Comparison of ENCODE assay signal across 7 mouse cellular contexts in genomic region chr17:47504228-47504627, GRCm38 (mm10). TPM values are rescaled to one million over a fixed set of nuclear protein-coding genes. Genes with fewer than 3 reads are reported as not detected.
DNase-seq lines count a peak whose midpoint lies in the region; ATAC-seq and TF ChIP-seq lines count a peak whose summit lies in the region.

No protein-coding gene starts in this region.

- no peaks in the 10 kb centered on the region for H3K9me3 ChIP-seq in lung, postnatal 0 days (ENCODE audit: low read length)
- no peaks in the 10 kb centered on the region for H3K9me3 ChIP-seq in forebrain, embryonic 11.5 days (ENCODE audit: control insufficient read depth, low read length)
- no peaks in the 10 kb centered on the region for H3K9me3 ChIP-seq in intestine, postnatal 0 days (ENCODE audit: control insufficient read depth)

- TF ChIP-seq EP300 in lung, postnatal 0 days (IDR thresholded peaks at IDR 0.05): no peak

- peak overlapping the region; percentile 91 for H3K27ac ChIP-seq in lung, postnatal 0 days (ENCODE audit: low read length)
- H3K27ac ChIP-seq in forebrain, embryonic 11.5 days (ENCODE audit: low read depth, low read length): no peak overlapping the region
- peak overlapping the region; percentile 70; the same call in 1 of the 2 replicates for H3K27ac ChIP-seq in intestine, postnatal 0 days (ENCODE audit: low read depth, low read length)
- H3K27ac ChIP-seq in olfactory bulb, adult 2 months (ENCODE audit: insufficient read depth, low read depth, low read length): 0 out of 2 replicates have a peak overlapping the region, but pooled peaks have one; percentile 16

- H3K9ac ChIP-seq in lung, postnatal 0 days (replicated peaks; ENCODE audit: low read depth): peak overlapping the region; percentile 70; the same call in 1 of the 2 replicates
- no peak overlapping the region for H3K9ac ChIP-seq in forebrain, embryonic 11.5 days (ENCODE audit: low read length)
- H3K9ac ChIP-seq in intestine, postnatal 0 days (ENCODE audit: low read depth, low read length): peak overlapping the region; percentile 58; the same call in 1 of the 2 replicates

- H3K4me1 ChIP-seq in lung, postnatal 0 days (ENCODE audit: insufficient read depth, low read depth, low read length): peaks cover 43% of the 10 kb centered on the region
- peaks cover 9% of the 10 kb centered on the region; the same call in 1 of the 2 replicates for H3K4me1 ChIP-seq in forebrain, embryonic 11.5 days (replicated peaks; ENCODE audit: control insufficient read depth, insufficient read depth, low read length)
- H3K4me1 ChIP-seq in intestine, postnatal 0 days (replicated peaks; ENCODE audit: control insufficient read depth, insufficient read depth, low read length): peaks cover 8% of the 10 kb centered on the region; the same call in 1 of the 2 replicates
- peaks cover 23% of the 10 kb centered on the region for H3K4me1 ChIP-seq in olfactory bulb, adult 2 months (ENCODE audit: control insufficient read depth, insufficient read depth, low read length)

- no peaks in the 10 kb centered on the region for H3K36me3 ChIP-seq in lung, postnatal 0 days (ENCODE audit: insufficient read depth, low read length)
- H3K36me3 ChIP-seq in forebrain, embryonic 11.5 days (ENCODE audit: control insufficient read depth, insufficient read depth, low read length): no peaks in the 10 kb centered on the region
- H3K36me3 ChIP-seq in intestine, postnatal 0 days (ENCODE audit: control insufficient read depth, insufficient read depth): peaks cover 4% of the 10 kb centered on the region; the same call in 1 of the 2 replicates

- peak overlapping the region; percentile 50 for H3K4me3 ChIP-seq in lung, postnatal 0 days (ENCODE audit: low read depth, low read length)
- no peak overlapping the region; the same call in 1 of the 2 replicates for H3K4me3 ChIP-seq in forebrain, embryonic 11.5 days (ENCODE audit: low read depth, low read length)
- no peak overlapping the region for H3K4me3 ChIP-seq in intestine, postnatal 0 days (ENCODE audit: low read depth, low read length)
- no peak overlapping the region for H3K4me3 ChIP-seq in olfactory bulb, adult 2 months (ENCODE audit: insufficient read depth, low read depth, low read length)

- WGBS in lung, postnatal 0 days: 38% methylated on average over 5 of the region's 5 CpGs
- 75% methylated on average over 5 of the region's 5 CpGs for WGBS in forebrain, embryonic 11.5 days
- WGBS in intestine, postnatal 0 days: 46% methylated on average over 5 of the region's 5 CpGs
- WGBS in olfactory bulb, adult 2 months: 76% methylated on average over 5 of the region's 5 CpGs

- H3K27me3 ChIP-seq in lung, postnatal 0 days (replicated peaks; ENCODE audit: insufficient read depth, low read length): no peaks in the 10 kb centered on the region
- no peaks in the 10 kb centered on the region for H3K27me3 ChIP-seq in forebrain, embryonic 11.5 days (ENCODE audit: control insufficient read depth, insufficient read depth, low read length)
- no peaks in the 10 kb centered on the region for H3K27me3 ChIP-seq in intestine, postnatal 0 days (replicated peaks; ENCODE audit: control insufficient read depth, insufficient read depth, low read length)

- TF ChIP-seq CTCF in lung, postnatal 0 days (IDR thresholded peaks at IDR 0.05): no peak; the same call in 1 of the 2 replicates
- TF ChIP-seq CTCF in intestine, postnatal 0 days (IDR thresholded peaks at IDR 0.05; ENCODE audit: low read depth): no peak
- TF ChIP-seq CTCF in olfactory bulb, adult 2 months (IDR thresholded peaks at IDR 0.05; ENCODE audit: insufficient read depth, low read depth, low read length): no peak

- ATAC-seq in lung, postnatal 0 days: no peak
- no peak for ATAC-seq in forebrain, embryonic 11.5 days (replicated peaks; ENCODE audit: low FRiP score)
- no peak for ATAC-seq in intestine, postnatal 0 days

- DNase-seq in lung, postnatal 0 days (ENCODE audit: low spot score): peak; percentile 55
- DNase-seq in lung, postnatal 36 days: no peak
- no peak for DNase-seq in forebrain, embryonic 11.5 days (ENCODE audit: low spot score)
- no peak for DNase-seq in frontal cortex, postnatal 10 days (ENCODE audit: low spot score in 2 of 2)
- no peak for DNase-seq in adrenal gland, adult (ENCODE audit: inconsistent age in 2 of 2, low spot score in 1 of 2)

- no peak for TF ChIP-seq POLR2A in olfactory bulb, adult 2 months (IDR thresholded peaks at IDR 0.05; ENCODE audit: insufficient read depth, low read depth, low read length)

- peak overlapping the region; percentile 66 for H3K4me2 ChIP-seq in lung, postnatal 0 days (replicated peaks; ENCODE audit: low read depth, low read length)
- H3K4me2 ChIP-seq in forebrain, embryonic 11.5 days (ENCODE audit: low read depth, low read length, severe bottlenecking): peak overlapping the region; percentile 55
- peak overlapping the region; percentile 87 for H3K4me2 ChIP-seq in intestine, postnatal 0 days (replicated peaks; ENCODE audit: low read depth)

RNA-seq across cellular contexts. Expression of gene Ccnd3, which starts 0.6 kb away (rescaled TPM):
- 195 and 214 TPM in 2 replicates for polyA plus RNA-seq in lung, postnatal 0 days (2015; fragmentation: Nextera tagmentation; extraction: Ambion mirVana)
- polyA plus RNA-seq in forebrain, embryonic 11.5 days (2014; fragmentation: Nextera tagmentation; extraction: Ambion mirVana): 253 and 286 TPM in 2 replicates
- 175 and 180 TPM in 2 replicates for polyA plus RNA-seq in intestine, postnatal 0 days (2015; fragmentation: Nextera tagmentation; extraction: Ambion mirVana)
- polyA plus RNA-seq in olfactory bulb, adult 2 months (2012; ENCODE audit: insufficient read depth, insufficient read length, low replicate concordance, missing spikeins): 292 and 423 TPM in 2 replicates

RNA-seq across cellular contexts. Expression of gene Taf8, which starts 2.1 kb away (rescaled TPM):
- polyA plus RNA-seq in lung, postnatal 0 days (2015; fragmentation: Nextera tagmentation; extraction: Ambion mirVana): 16.0 and 22.4 TPM in 2 replicates
- 29.6 and 32.2 TPM in 2 replicates for polyA plus RNA-seq in forebrain, embryonic 11.5 days (2014; fragmentation: Nextera tagmentation; extraction: Ambion mirVana)
- polyA plus RNA-seq in intestine, postnatal 0 days (2015; fragmentation: Nextera tagmentation; extraction: Ambion mirVana): 8.3 and 9.2 TPM in 2 replicates
- not detected in 2 replicates for polyA plus RNA-seq in olfactory bulb, adult 2 months (2012; ENCODE audit: insufficient read depth, insufficient read length, low replicate concordance, missing spikeins)
